Mouse (Mus musculus) stomach, embryonic 15.5 days (tissue): ENCODE data around the gene Bbs10. TPM values are rescaled to one million over a fixed set of nuclear protein-coding genes. Genes with fewer than 3 reads are reported as not detected.

Experiments
- ATAC-seq: fragments of 200-750 bp; cut with Nextera tagmentation; 2 replicates; pipeline ENCODE4 v1.8.0; 2017; ENCODE audit warnings: low read depth, moderate number of reproducible peaks, moderate TSS enrichment; ENCODE audit not compliant: insufficient read depth, low FRiP score
- H3K27ac ChIP-seq: fragments of 300-500 bp; sonication (generic); 2 replicates; pipeline ENCODE4 v1.5.1; 2015; ENCODE audit warnings: mild to moderate bottlenecking, inconsistent platforms
- H3K27me3 ChIP-seq: fragments of 300-500 bp; sonication (generic); replicated peaks from 2 replicates; pipeline ENCODE4 v1.6.1; 2015; ENCODE audit warnings: inconsistent platforms
- H3K36me3 ChIP-seq: fragments of 300-500 bp; sonication (generic); 2 replicates; pipeline ENCODE4 v1.6.1; 2015; ENCODE audit warnings: inconsistent platforms
- H3K4me1 ChIP-seq: fragments of 300-500 bp; sonication (generic); 2 replicates; pipeline ENCODE4 v1.6.1; 2015; ENCODE audit warnings: inconsistent platforms
- H3K4me2 ChIP-seq: fragments of 300-500 bp; sonication (generic); 2 replicates; pipeline ENCODE4 v1.6.1; 2015; ENCODE audit warnings: mild to moderate bottlenecking, inconsistent platforms
- H3K4me3 ChIP-seq: fragments of 300-500 bp; sonication (generic); replicated peaks from 2 replicates; pipeline ENCODE4 v1.5.1; 2015; ENCODE audit warnings: inconsistent platforms
- H3K9ac ChIP-seq: fragments of 300-500 bp; sonication (generic); 2 replicates; pipeline ENCODE4 v1.6.1; 2015; ENCODE audit warnings: inconsistent platforms
- H3K9me3 ChIP-seq: fragments of 300-500 bp; sonication (generic); 2 replicates; pipeline ENCODE4 v1.6.1; 2016; ENCODE audit warnings: inconsistent platforms
- WGBS: fragments of 180-500 bp; shearing (Covaris S2); methylation state at CpG from one replicate; pipeline ENCODE4 v1.1.7; 2015; 5-methylcytosine and 5-hydroxymethylcytosine counted together
- polyA plus RNA-seq: library from polyadenylated mRNA; unstranded; fragments of >200 nt; fragmentation: Nextera tagmentation; extraction: Ambion mirVana; gene quantifications from 2 replicates; pipeline ENCODE4 v1.2.1, GENCODE M21; 2015

The Bbs10 gene
- polyA plus RNA-seq, 1 experiment from 2014 or later, result 4.5 TPM

DNA sequence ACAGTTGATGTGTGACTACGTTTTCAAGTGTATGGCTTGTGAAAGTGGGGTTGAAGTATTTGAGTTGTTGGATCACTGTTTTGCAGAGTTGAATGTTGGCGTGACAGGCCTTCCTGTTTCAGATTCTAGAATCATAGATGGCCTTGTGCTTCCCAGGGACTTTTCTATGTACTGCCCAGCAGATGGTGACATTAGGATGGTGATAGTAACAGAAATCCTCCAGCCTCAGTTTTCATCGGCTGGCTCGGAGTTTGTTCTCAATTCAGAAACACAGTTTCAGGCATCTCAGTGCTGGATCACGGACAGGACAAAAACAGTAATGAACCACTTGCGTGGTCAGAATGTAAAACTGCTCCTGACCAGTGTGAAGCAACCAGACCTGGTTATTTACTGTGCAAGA lies 1.1 kb downstream of the Bbs10 start:
- 82% methylated on average over 6 of the region's 6 CpGs for WGBS
- Histone ChIP-seq H3K27me3 (no peaks in the 10 kb centered on the region), H3K4me2 (no peak overlapping the region), H3K36me3 (no peaks in the 10 kb centered on the region), H3K9me3 (no peaks in the 10 kb centered on the region), H3K27ac (no peak overlapping the region), H3K4me3 (no peak overlapping the region), H3K9ac (no peak overlapping the region), H3K4me1 (peaks cover 5% of the 10 kb centered on the region; the same call in 1 of the 2 replicates)
- no peak for ATAC-seq

- H3K36me3 ChIP-seq, result no peaks in the 10 kb centered on the region
- no peak overlapping the region for H3K4me2 ChIP-seq
- no peak overlapping the region for H3K9ac ChIP-seq
- no peak overlapping the region for H3K27ac ChIP-seq
- H3K4me1 ChIP-seq, result peaks cover 5% of the 10 kb centered on the region; the same call in 1 of the 2 replicates
- no peak overlapping the region for H3K4me3 ChIP-seq
- ATAC-seq, result no peak
- H3K9me3 ChIP-seq, result no peaks in the 10 kb centered on the region
- H3K27me3 ChIP-seq, result no peaks in the 10 kb centered on the region
- WGBS, result 90% methylated on average over 5 of the region's 5 CpGs
Observed at GRCm38 (mm10) chr10:111301041-111301440, 2.6 kb downstream of the Bbs10 start.

- peaks cover 5% of the 10 kb centered on the region; the same call in 1 of the 2 replicates for H3K4me1 ChIP-seq
- no peaks in the 10 kb centered on the region for H3K36me3 ChIP-seq
- ATAC-seq, result no peak
- H3K4me2 ChIP-seq, result no peak overlapping the region
- H3K27ac ChIP-seq, result no peak overlapping the region
- no peak overlapping the region for H3K9ac ChIP-seq
- H3K9me3 ChIP-seq, result no peaks in the 10 kb centered on the region
- 91% methylated on average over 6 of the region's 6 CpGs for WGBS
- H3K4me3 ChIP-seq, result no peak overlapping the region
- no peaks in the 10 kb centered on the region for H3K27me3 ChIP-seq
Observed at GRCm38 (mm10) chr10:111302486-111302885, 4.0 kb downstream of the Bbs10 start.

DNA sequence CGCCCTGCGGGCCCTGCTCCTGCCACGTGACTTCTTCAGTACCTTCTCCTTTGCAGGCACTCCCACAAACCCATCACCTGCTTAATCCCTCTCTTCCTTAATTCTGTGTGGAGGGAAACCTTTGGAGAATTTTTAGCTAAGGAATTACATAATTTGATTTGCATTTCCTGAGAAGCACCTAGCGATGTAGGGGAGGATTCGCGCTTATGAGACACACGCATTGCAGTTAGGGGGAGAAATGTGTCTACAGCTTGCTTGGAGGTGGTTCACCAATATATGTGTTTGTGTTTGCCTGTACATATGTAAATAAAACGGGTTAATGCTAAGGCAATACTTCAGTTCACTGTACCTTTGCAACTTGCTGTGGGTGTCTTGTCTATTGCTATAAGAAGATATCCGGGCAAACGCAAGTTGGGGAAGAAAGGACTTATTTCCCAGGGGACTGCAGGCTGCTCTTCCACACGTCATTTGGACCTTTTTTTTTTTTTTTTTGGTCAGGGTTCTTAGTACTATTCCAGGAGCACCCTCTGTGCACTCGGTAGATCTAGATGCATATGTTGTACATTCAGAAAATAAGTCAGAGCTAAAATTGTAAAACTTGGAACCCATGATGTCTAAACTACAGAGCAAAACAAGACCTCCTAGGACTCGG lies 10.5 kb downstream of the Bbs10 start:
- H3K27ac ChIP-seq, result no peak overlapping the region
- no peaks in the 10 kb centered on the region for H3K27me3 ChIP-seq
- H3K36me3 ChIP-seq, result no peaks in the 10 kb centered on the region
- no peak overlapping the region for H3K4me3 ChIP-seq
- ATAC-seq, result no peak
- WGBS, result 89% methylated on average over 13 of the region's 13 CpGs
- H3K9me3 ChIP-seq, result no peaks in the 10 kb centered on the region
- no peaks in the 10 kb centered on the region for H3K4me1 ChIP-seq
- H3K4me2 ChIP-seq, result no peak overlapping the region
- H3K9ac ChIP-seq, result no peak overlapping the region

GRCm38 (mm10) chr10:111313282-111313681 lies 14.8 kb downstream of the Bbs10 start:
- Histone ChIP-seq H3K4me1 (no peaks in the 10 kb centered on the region), H3K4me2 (no peak overlapping the region), H3K36me3 (no peaks in the 10 kb centered on the region), H3K27me3 (no peaks in the 10 kb centered on the region), H3K9me3 (no peaks in the 10 kb centered on the region), H3K27ac (no peak overlapping the region), H3K9ac (no peak overlapping the region), H3K4me3 (no peak overlapping the region)
- 50% methylated on average over 6 of the region's 6 CpGs for WGBS
- ATAC-seq, result no peak

DNA sequence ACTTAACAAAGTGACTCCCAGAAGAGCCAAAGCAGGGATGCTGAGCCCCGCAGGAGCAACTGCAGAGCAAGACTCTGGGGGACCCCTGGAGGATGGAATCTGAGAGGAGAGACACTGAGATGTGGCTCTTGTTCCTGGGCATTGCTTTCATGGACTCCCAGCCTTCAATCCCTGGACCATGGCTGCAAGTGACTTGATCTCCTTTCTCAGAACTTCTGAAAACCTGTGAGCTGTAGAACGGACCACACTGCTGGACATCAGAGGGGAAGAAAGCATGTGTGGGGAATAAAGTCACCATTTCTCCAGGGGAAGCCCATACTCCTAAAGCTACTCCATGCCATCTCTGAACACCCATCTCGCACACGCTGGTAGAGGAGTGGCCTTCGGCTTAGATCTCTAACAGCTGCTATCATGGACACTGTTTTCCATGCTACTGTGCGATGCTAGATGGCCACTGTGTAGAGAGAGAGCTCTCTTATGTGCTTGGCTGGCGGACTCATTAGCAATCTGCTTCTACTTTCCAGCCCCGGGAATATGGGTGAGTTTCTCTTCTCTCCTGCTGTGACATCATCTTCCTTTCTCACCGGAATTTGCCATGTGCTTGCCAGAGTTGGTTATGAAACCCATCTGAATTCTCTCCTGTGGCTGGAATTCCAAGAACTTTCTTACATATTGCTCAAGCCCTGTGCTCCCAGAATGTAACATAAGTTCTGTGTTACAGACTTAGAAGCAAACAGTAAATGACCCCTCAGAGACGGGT lies 16.3 kb downstream of the Bbs10 start:
- Histone ChIP-seq H3K27ac (no peak overlapping the region), H3K4me3 (no peak overlapping the region), H3K9me3 (no peaks in the 10 kb centered on the region), H3K27me3 (no peaks in the 10 kb centered on the region), H3K36me3 (no peaks in the 10 kb centered on the region), H3K9ac (no peak overlapping the region), H3K4me1 (no peaks in the 10 kb centered on the region), H3K4me2 (no peak overlapping the region)
- no peak for ATAC-seq
- WGBS, result 74% methylated on average over 10 of the region's 10 CpGs

DNA sequence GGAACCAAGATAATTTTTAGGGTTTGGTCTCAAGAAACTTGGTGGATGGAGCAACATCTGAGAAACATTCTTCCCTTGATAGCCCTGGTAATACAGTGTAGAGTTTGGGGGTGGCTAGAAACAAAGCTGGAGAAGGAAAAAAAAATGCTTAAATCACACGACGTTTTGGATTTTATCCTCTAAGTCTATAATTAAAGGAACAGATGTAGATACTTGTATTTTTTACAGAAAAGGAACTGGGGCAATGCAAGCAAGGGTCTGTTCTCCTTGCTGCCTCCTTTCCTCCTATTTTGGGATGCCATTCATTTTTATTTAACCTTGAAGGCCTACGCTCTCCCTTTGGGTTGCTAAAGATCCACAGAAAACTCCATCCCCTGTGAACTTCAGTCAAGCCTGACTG lies 17.5 kb downstream of the Bbs10 start:
- Histone ChIP-seq H3K27me3 (no peaks in the 10 kb centered on the region), H3K27ac (no peak overlapping the region), H3K9ac (no peak overlapping the region), H3K4me2 (no peak overlapping the region), H3K9me3 (no peaks in the 10 kb centered on the region), H3K4me1 (no peaks in the 10 kb centered on the region), H3K4me3 (no peak overlapping the region), H3K36me3 (no peaks in the 10 kb centered on the region)
- 84% methylated on average over 3 of the region's 3 CpGs for WGBS
- no peak for ATAC-seq

DNA sequence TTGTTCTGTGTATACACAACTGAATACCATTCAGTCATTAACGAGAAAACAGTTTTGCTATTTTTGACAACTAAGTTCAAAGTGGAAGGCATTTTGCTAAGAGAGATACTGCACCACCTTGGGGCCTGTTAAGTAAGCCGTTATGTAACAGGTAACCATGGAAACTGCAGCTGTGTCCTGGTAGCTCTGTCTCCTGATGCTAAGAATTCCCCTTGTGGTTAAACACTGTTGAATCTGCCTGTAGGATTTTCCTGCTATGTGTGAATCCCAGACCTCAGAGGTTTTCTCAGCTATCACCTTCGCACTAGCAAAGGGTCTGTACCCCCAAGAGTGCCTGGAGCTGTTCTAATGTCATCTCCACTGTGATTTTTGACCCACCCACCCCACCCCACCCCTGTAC lies 19.5 kb downstream of the Bbs10 start:
- no peak overlapping the region for H3K4me2 ChIP-seq
- H3K4me1 ChIP-seq, result no peaks in the 10 kb centered on the region
- no peaks in the 10 kb centered on the region for H3K36me3 ChIP-seq
- H3K9ac ChIP-seq, result no peak overlapping the region
- no peaks in the 10 kb centered on the region for H3K9me3 ChIP-seq
- H3K27ac ChIP-seq, result no peak overlapping the region
- ATAC-seq, result no peak
- WGBS, result 64% methylated on average over 3 of the region's 3 CpGs
- no peaks in the 10 kb centered on the region for H3K27me3 ChIP-seq
- H3K4me3 ChIP-seq, result no peak overlapping the region

GRCm38 (mm10) chr10:111318805-111319500 lies 20.5 kb downstream of the Bbs10 start:
- H3K4me1 ChIP-seq, result no peaks in the 10 kb centered on the region
- 84% methylated on average over 9 of the region's 9 CpGs for WGBS
- H3K9me3 ChIP-seq, result no peaks in the 10 kb centered on the region
- no peak for ATAC-seq
- no peak overlapping the region for H3K27ac ChIP-seq
- H3K4me2 ChIP-seq, result no peak overlapping the region
- H3K36me3 ChIP-seq, result no peaks in the 10 kb centered on the region
- H3K9ac ChIP-seq, result no peak overlapping the region
- no peaks in the 10 kb centered on the region for H3K27me3 ChIP-seq
- no peak overlapping the region for H3K4me3 ChIP-seq

- no peaks in the 10 kb centered on the region for H3K27me3 ChIP-seq
- no peaks in the 10 kb centered on the region for H3K9me3 ChIP-seq
- no peaks in the 10 kb centered on the region for H3K36me3 ChIP-seq
- H3K4me3 ChIP-seq, result no peak overlapping the region
- no peak for ATAC-seq
- no peak overlapping the region for H3K9ac ChIP-seq
- H3K27ac ChIP-seq, result no peak overlapping the region
- no peak overlapping the region for H3K4me2 ChIP-seq
- H3K4me1 ChIP-seq, result no peaks in the 10 kb centered on the region
Observed at GRCm38 (mm10) chr10:111320579-111320978, 22.1 kb downstream of the Bbs10 start.

DNA sequence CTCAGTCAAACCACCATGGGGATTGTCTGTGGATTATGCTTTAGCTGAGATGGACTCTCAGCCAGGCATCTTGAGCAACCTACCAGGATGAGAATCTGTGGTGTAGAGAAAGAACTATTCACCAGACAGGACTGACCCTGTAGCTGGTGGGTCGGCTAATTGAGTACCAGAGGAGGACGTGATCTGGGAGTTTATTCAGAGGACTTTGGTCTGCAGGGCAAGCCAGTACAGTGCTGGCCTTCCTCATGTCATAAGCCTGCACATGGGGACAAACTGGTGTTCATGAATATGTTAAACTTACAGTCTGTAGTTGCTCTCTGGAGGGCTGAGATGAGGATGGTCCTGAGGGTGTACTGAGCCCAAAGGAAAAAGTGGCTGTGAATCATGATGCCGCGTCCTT lies 29.5 kb downstream of the Bbs10 start:
- Histone ChIP-seq H3K27me3 (no peaks in the 10 kb centered on the region), H3K4me3 (no peak overlapping the region)
- no peak for ATAC-seq

GRCm38 (mm10) chr10:111329326-111329725 lies 30.8 kb downstream of the Bbs10 start:
- H3K4me2 ChIP-seq, result no peak overlapping the region
- H3K4me3 ChIP-seq, result no peak overlapping the region
- no peaks in the 10 kb centered on the region for H3K27me3 ChIP-seq
- no peaks in the 10 kb centered on the region for H3K36me3 ChIP-seq
- H3K27ac ChIP-seq, result no peak overlapping the region
- H3K4me1 ChIP-seq, result no peaks in the 10 kb centered on the region
- no peak overlapping the region for H3K9ac ChIP-seq
- ATAC-seq, result no peak
- H3K9me3 ChIP-seq, result no peaks in the 10 kb centered on the region
- 72% methylated on average over 5 of the region's 5 CpGs for WGBS

More for the DNA sequence above, 29.5 kb downstream of the Bbs10 start:
- 69% methylated on average over 4 of the region's 4 CpGs for WGBS
- H3K36me3 ChIP-seq, result no peaks in the 10 kb centered on the region
- no peaks in the 10 kb centered on the region for H3K4me1 ChIP-seq
- H3K9ac ChIP-seq, result no peak overlapping the region
- no peaks in the 10 kb centered on the region for H3K9me3 ChIP-seq
- no peak overlapping the region for H3K4me2 ChIP-seq
- H3K27ac ChIP-seq, result no peak overlapping the region
